Mouse (Mus musculus) kidney, embryonic 16.5 days (tissue): Measurements from ENCODE around the gene Kcnd3. TPM values are rescaled to one million over a fixed set of nuclear protein-coding genes. Genes with fewer than 3 reads are reported as not detected.

Experiments
- ATAC-seq: fragments of 200-750 bp; cut with Nextera tagmentation; 2 replicates; pipeline ENCODE4 v1.8.0; 2017; ENCODE audit warnings: moderate TSS enrichment; ENCODE audit not compliant: low FRiP score, low TSS enrichment
- H3K27ac ChIP-seq: fragments of 300-500 bp; sonication (generic); 2 replicates; pipeline ENCODE4 v1.5.1; 2014; ENCODE audit warnings: low read length
- H3K27me3 ChIP-seq: fragments of 300-500 bp; sonication (generic); 2 replicates; pipeline ENCODE4 v1.6.1; 2014; ENCODE audit warnings: low read length, control low read depth, mixed read lengths; ENCODE audit not compliant: insufficient read depth
- H3K36me3 ChIP-seq: fragments of 300-500 bp; sonication (generic); 2 replicates; pipeline ENCODE4 v1.6.1; 2014; ENCODE audit warnings: low read length, control low read depth, mixed read lengths; ENCODE audit not compliant: insufficient read depth
- H3K4me1 ChIP-seq: fragments of 300-500 bp; sonication (generic); 2 replicates; pipeline ENCODE4 v1.6.1; 2014; ENCODE audit warnings: low read length, control low read depth, mixed read lengths; ENCODE audit not compliant: insufficient read depth
- H3K4me2 ChIP-seq: fragments of 300-500 bp; sonication (generic); replicated peaks from 2 replicates; pipeline ENCODE4 v1.6.1; 2014; ENCODE audit warnings: low read depth, low read length
- H3K4me3 ChIP-seq: fragments of 300-500 bp; sonication (generic); 2 replicates; pipeline ENCODE4 v1.5.1; 2014; ENCODE audit warnings: mild to moderate bottlenecking, low read length
- H3K9ac ChIP-seq: fragments of 300-500 bp; sonication (generic); replicated peaks from 2 replicates; pipeline ENCODE4 v1.6.1; 2014; ENCODE audit warnings: low read length
- H3K9me3 ChIP-seq: fragments of 300-500 bp; sonication (generic); 2 replicates; pipeline ENCODE4 v1.6.1; 2016; ENCODE audit warnings: low read length, control low read depth
- WGBS: fragments of 180-500 bp; shearing (Covaris S2); extraction: QIAGEN DNeasy Blood & Tissue Kit; methylation state at CpG from one replicate; pipeline ENCODE4 v1.1.7; 2014; 5-methylcytosine and 5-hydroxymethylcytosine counted together
- polyA plus RNA-seq: library from polyadenylated mRNA; unstranded; fragments of >200 nt; fragmentation: Nextera tagmentation; extraction: Ambion mirVana; gene quantifications from 2 replicates; pipeline ENCODE4 v1.2.1, GENCODE M21; 2015

Gene Kcnd3
- polyA plus RNA-seq, 1 experiment from 2014 or later = 2.7 TPM

DNA sequence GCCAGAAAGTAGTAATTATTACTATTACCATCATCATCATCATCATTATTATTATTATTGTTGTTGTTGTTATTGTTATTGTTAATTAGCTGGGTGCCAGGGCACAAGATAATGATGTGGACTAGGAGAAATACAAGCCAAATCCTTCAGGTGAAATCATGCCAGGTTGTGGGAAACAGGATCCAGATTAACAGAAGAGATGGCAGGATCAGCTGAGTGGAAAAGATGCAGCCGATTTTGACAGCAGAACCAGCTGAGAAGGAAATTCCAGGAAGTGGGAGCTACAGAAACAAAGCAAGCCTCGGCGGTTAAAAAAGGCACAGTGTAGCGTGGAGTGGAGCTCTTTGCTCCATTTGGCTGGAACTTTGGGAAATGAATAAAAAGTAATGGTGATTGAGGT lies 171.0 kb downstream of the Kcnd3 start:
- Histone ChIP-seq H3K4me2 (no peak overlapping the region), H3K36me3 (no peaks in the 10 kb centered on the region), H3K9ac (no peak overlapping the region), H3K4me3 (no peak overlapping the region), H3K9me3 (no peaks in the 10 kb centered on the region), H3K27ac (no peak overlapping the region), H3K27me3 (no peaks in the 10 kb centered on the region), H3K4me1 (peaks cover 2% of the 10 kb centered on the region; the same call in 1 of the 2 replicates)
- no peak for ATAC-seq
- 37% methylated on average over 4 of the region's 4 CpGs for WGBS

- Histone ChIP-seq H3K9me3 (no peaks in the 10 kb centered on the region), H3K36me3 (no peaks in the 10 kb centered on the region), H3K27ac (no peak overlapping the region), H3K4me1 (peaks cover 7% of the 10 kb centered on the region), H3K4me2 (no peak overlapping the region), H3K9ac (no peak overlapping the region), H3K27me3 (no peaks in the 10 kb centered on the region), H3K4me3 (no peak overlapping the region)
- WGBS = 88% methylated on average over 2 of the region's 2 CpGs
- ATAC-seq = no peak
Measured at GRCm38 (mm10) chr3:105625961-105626360, 173.8 kb downstream of the Kcnd3 start.

GRCm38 (mm10) chr3:105627258-105627657 lies 175.1 kb downstream of the Kcnd3 start:
- Histone ChIP-seq H3K9me3 (no peaks in the 10 kb centered on the region), H3K27me3 (no peaks in the 10 kb centered on the region), H3K27ac (no peak overlapping the region), H3K4me1 (peaks cover 7% of the 10 kb centered on the region), H3K9ac (no peak overlapping the region), H3K4me2 (no peak overlapping the region), H3K4me3 (no peak overlapping the region), H3K36me3 (no peaks in the 10 kb centered on the region)
- peak; percentile 44; the same call in 1 of the 2 replicates for ATAC-seq
- WGBS = 28% methylated on average over 6 of the region's 6 CpGs

DNA sequence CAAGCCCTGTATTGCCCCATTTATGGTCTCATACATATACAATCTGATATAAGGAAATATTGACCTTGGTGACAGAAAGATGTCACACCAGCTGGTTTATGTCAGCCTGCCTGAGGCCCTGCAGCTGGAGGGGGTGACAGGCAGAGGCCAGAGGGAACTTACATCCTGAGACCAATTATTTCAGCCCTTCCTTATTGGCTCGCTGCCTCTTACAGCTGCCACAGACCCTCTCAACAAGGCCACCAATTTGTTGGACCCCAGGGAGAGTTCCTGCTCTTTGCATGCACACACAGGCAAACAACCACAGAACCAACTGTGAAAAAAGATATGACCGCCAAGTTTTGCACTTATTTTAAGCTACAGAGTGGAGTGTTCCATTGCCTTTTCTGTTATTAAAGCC lies 180.2 kb downstream of the Kcnd3 start:
- H3K9me3 ChIP-seq = no peaks in the 10 kb centered on the region
- no peak overlapping the region for H3K4me2 ChIP-seq
- 49% methylated on average over 2 of the region's 2 CpGs for WGBS
- no peak overlapping the region for H3K9ac ChIP-seq
- no peak overlapping the region for H3K27ac ChIP-seq
- peaks cover 10% of the 10 kb centered on the region for H3K4me1 ChIP-seq
- no peaks in the 10 kb centered on the region for H3K36me3 ChIP-seq
- 0 out of 2 replicates have a peak, but pooled peaks have one; percentile 40 for ATAC-seq
- no peaks in the 10 kb centered on the region for H3K27me3 ChIP-seq
- H3K4me3 ChIP-seq = no peak overlapping the region

- no peaks in the 10 kb centered on the region for H3K27me3 ChIP-seq
- WGBS = 82% methylated on average over 3 of the region's 3 CpGs
- H3K4me1 ChIP-seq = peaks cover 10% of the 10 kb centered on the region
- H3K9ac ChIP-seq = no peak overlapping the region
- no peak overlapping the region for H3K4me3 ChIP-seq
- no peak overlapping the region for H3K4me2 ChIP-seq
- no peak overlapping the region for H3K27ac ChIP-seq
- no peaks in the 10 kb centered on the region for H3K36me3 ChIP-seq
- ATAC-seq = no peak
- no peaks in the 10 kb centered on the region for H3K9me3 ChIP-seq
Measured at GRCm38 (mm10) chr3:105633021-105633420, 180.9 kb downstream of the Kcnd3 start.

DNA sequence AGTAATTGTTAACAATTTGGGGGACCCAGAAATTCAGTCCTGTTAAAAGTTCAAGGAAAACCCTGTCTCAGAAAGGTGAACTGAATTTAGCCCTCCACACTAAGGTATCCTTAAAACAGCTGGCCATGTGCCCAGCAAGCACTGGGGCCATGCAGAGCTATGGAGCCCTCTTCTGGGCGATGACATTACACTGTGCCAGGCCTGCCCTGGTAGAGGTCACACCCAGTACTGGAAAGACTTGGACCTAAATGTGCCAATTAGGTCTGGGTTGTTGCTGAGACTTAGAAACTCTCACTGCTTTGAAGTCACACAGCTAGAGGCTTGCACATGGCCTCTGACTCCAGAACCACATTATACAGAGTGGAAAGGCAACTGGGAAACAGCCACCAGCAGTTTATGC lies 190.1 kb downstream of the Kcnd3 start:
- ATAC-seq = no peak
- H3K4me3 ChIP-seq = no peak overlapping the region

GRCm38 (mm10) chr3:105643566-105643965 lies 191.4 kb downstream of the Kcnd3 start:
- H3K9me3 ChIP-seq = no peaks in the 10 kb centered on the region
- no peaks in the 10 kb centered on the region for H3K27me3 ChIP-seq
- no peaks in the 10 kb centered on the region for H3K4me1 ChIP-seq
- H3K4me3 ChIP-seq = no peak overlapping the region
- H3K9ac ChIP-seq = no peak overlapping the region
- H3K36me3 ChIP-seq = no peaks in the 10 kb centered on the region
- no peak overlapping the region for H3K4me2 ChIP-seq
- no peak overlapping the region for H3K27ac ChIP-seq
- 79% methylated on average over 5 of the region's 5 CpGs for WGBS
- no peak for ATAC-seq

More for the DNA sequence above, 190.1 kb downstream of the Kcnd3 start:
- H3K4me1 ChIP-seq = no peaks in the 10 kb centered on the region
- WGBS = 60% methylated on average over 1 of the region's 1 CpGs
- no peak overlapping the region for H3K27ac ChIP-seq
- H3K9me3 ChIP-seq = no peaks in the 10 kb centered on the region
- no peak overlapping the region for H3K9ac ChIP-seq
- no peaks in the 10 kb centered on the region for H3K36me3 ChIP-seq
- no peaks in the 10 kb centered on the region for H3K27me3 ChIP-seq
- H3K4me2 ChIP-seq = no peak overlapping the region

- no peaks in the 10 kb centered on the region for H3K9me3 ChIP-seq
- H3K27me3 ChIP-seq = no peaks in the 10 kb centered on the region
- no peak overlapping the region for H3K4me2 ChIP-seq
- H3K4me3 ChIP-seq = no peak overlapping the region
- ATAC-seq = no peak
- H3K27ac ChIP-seq = no peak overlapping the region
- no peaks in the 10 kb centered on the region for H3K36me3 ChIP-seq
- WGBS = 71% methylated on average over 8 of the region's 8 CpGs
- H3K4me1 ChIP-seq = no peaks in the 10 kb centered on the region
- no peak overlapping the region for H3K9ac ChIP-seq
Measured at GRCm38 (mm10) chr3:105648889-105649567, 196.9 kb downstream of the Kcnd3 start.

DNA sequence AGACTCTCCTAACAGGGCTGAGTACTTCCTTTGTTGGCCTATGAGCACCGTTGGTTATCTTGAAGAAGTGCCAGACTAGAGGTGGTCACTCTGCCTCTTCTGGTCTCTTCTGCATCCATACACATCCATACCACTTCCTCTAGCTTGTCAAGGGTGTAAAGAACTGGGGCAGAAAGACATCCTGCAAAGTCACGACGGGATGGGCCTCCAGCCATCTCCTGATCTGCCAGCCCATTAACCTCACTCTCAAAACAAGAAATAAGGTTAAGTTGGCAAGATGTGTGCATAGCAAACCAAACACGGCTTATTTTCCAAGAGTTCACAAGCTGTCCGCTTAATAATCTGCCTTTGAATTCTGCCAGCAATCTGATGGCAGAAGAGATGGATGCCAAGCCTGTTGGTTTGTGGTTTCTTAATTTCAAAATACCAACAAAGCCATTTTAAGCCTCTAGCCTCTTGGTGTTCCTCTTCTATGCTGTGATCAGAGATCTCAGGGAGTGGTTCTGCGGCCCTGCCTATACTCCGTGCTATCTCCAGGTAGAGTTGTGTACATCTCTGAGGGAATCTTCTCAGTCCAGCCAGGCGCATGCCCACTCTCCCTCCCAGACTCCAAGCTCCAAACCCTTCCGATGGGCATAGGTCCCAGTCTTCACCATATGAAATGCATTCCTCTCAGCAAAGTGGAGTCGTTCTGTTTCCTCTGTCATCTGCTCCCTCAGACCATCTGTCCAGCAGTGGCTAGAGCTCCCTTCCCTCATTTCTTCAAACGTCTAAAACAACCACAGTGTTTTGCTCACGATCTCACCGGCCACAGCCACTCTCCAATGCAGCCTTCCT lies 201.6 kb downstream of the Kcnd3 start:
- Histone ChIP-seq H3K4me2 (no peak overlapping the region), H3K36me3 (no peaks in the 10 kb centered on the region), H3K4me1 (no peaks in the 10 kb centered on the region), H3K4me3 (no peak overlapping the region), H3K27ac (no peak overlapping the region), H3K9ac (no peak overlapping the region), H3K27me3 (no peaks in the 10 kb centered on the region), H3K9me3 (no peaks in the 10 kb centered on the region)
- no peak for ATAC-seq
- 81% methylated on average over 13 of the region's 13 CpGs for WGBS

GRCm38 (mm10) chr3:105655031-105655585 lies 203.0 kb downstream of the Kcnd3 start:
- ATAC-seq = no peak
- no peak overlapping the region for H3K4me2 ChIP-seq

More at GRCm38 (mm10) chr3:105655031-105655585, 203.0 kb downstream of the Kcnd3 start:
- H3K9ac ChIP-seq = no peak overlapping the region
- H3K9me3 ChIP-seq = no peaks in the 10 kb centered on the region
- H3K27ac ChIP-seq = no peak overlapping the region
- H3K27me3 ChIP-seq = no peaks in the 10 kb centered on the region
- H3K36me3 ChIP-seq = no peaks in the 10 kb centered on the region
- 94% methylated on average over 11 of the region's 11 CpGs for WGBS
- H3K4me3 ChIP-seq = no peak overlapping the region
- no peaks in the 10 kb centered on the region for H3K4me1 ChIP-seq
